7 mouse cellular contexts compared by ENCODE assay signal in the genomic region with DNA sequence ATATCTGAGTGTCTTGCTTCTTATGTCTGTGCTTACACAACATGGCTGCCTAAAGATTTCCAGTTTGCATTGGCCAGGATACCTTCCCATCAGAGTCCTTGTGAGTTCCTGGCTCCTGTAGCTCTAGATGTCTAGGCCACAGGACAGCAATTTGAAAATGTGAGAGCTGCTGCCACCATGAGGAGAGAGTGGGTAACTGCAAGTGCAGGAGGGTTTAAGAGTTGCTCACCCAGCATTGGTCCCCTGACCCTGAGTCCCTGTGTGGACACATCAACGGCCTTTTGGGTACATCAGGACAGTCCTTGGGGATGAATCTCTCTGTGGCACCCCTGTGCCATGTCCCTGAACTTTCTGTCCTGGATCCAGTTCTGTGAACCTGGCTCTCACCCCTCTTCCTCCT.
DNase-seq lines count a peak whose midpoint lies in the region; ATAC-seq lines count a peak whose summit lies in the region.

No protein-coding gene starts in this region.

- ATAC-seq in megakaryocyte-erythroid progenitor cell, adult 5-6 weeks (replicated peaks; ENCODE audit: low FRiP score, low TSS enrichment, poor library complexity, severe bottlenecking) = peak; percentile 74

- DNase-seq in adipocyte (ENCODE audit: low spot score) = peak; percentile 91
- DNase-seq in cerebellum, postnatal 4 days (ENCODE audit: low spot score in 2 of 2) = peak; percentile 73 to 80
- DNase-seq in gastrocnemius, adult 8-10 months (ENCODE audit: low spot score in 2 of 2) = peak; percentile 57 to 76
- DNase-seq in induced T-regulatory cell, adult 2 months (ENCODE audit: low read depth) = peak; percentile 86
- DNase-seq in left cerebral cortex, postnatal 10 days (ENCODE audit: extremely low spot score in 1 of 2, low spot score in 2 of 2) = peak; percentile 63 to 65
- DNase-seq in right cerebral cortex, postnatal 14 days = peak; percentile 44

- intact Hi-C loops in left cerebral cortex, postnatal 10 days (cut with DNase I) = loop anchor here (5.0 kb wide), 3 partner anchors 35 to 135 kb away; no protein-coding TSS in a partner anchor

Comparison
In these comparisons a context has a peak if more than half of its experiments do, and no peak if none do; other contexts are left out.
1. Peak in every context shown above with its lines: DNase-seq and ATAC-seq.